Mouse (Mus musculus): ENCODE data around the gene Por. TPM values are rescaled to one million over a fixed set of nuclear protein-coding genes. Genes with fewer than 3 reads are reported as not detected.

The Por gene
- total and polyA plus RNA-seq, 3 experiments, result 40.3 to 64.4 TPM; not detected in 1

DNA sequence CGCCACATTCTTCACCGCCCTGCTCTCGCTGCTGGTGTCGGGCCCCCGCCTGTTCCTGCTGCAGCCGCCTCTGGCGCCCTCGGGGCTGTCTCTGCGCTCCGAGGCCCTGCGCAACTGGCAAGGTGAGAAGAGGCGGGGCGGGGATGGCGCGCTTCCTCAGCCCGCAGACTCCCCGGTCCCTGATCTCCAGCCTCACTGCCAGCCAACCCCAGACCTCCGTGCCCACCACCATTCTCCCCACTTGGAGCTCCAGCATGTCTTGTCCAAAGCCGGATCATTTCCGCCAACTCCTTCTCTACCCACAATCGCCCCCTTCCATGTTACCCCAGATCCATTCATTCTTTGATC, 37.1 kb upstream of the Por start:
- Histone ChIP-seq H3K9ac (ENCODE audit: control insufficient read depth, low read depth, low read length, poor library complexity, severe bottlenecking) (peak overlapping the region; percentile 80), H3K4me3 (ENCODE audit: control insufficient read depth in 1 of 2, insufficient read depth in 1 of 2, low read depth in 2 of 2, low read length in 2 of 2) (peak overlapping the region; percentile 85 to 95), H3K27ac (ENCODE audit: control insufficient read depth, low read depth, low read length) (peak overlapping the region; percentile 49), H3K79me2 (ENCODE audit: control insufficient read depth, insufficient read depth, low read length, poor library complexity) (peaks cover 6% of the 10 kb centered on the region), H3K9me3 (replicated peaks; ENCODE audit: insufficient read depth, low read length) (no peaks in the 10 kb centered on the region), H3K27me3 (ENCODE audit: control insufficient read depth in 1 of 2, insufficient read depth in 2 of 2, low read length in 2 of 2) (no peaks in the 10 kb centered on the region), H3K4me1 (ENCODE audit: control insufficient read depth in 1 of 2, insufficient read depth in 2 of 2, low read length in 2 of 2) (peaks cover 0 to 14% of the 10 kb centered on the region in 2 experiments), H3K36me3 (ENCODE audit: control insufficient read depth in 1 of 2, insufficient read depth in 2 of 2, low read length in 2 of 2) (peaks cover 0 to 10% of the 10 kb centered on the region in 2 experiments; a peak in 2 of 4 replicates)
- no peak for DNase-seq (ENCODE audit: low read depth, low spot score)
- TF ChIP-seq POLR2A (IDR thresholded peaks at IDR 0.05; ENCODE audit: control insufficient read depth in 1 of 2, insufficient read depth in 1 of 2, low read depth in 1 of 2, low read length in 2 of 2, poor library complexity in 1 of 2) (0 out of 4 replicates have a peak, but pooled peaks have one; percentile 16 to 98), NRF1 (IDR thresholded peaks at IDR 0.05; ENCODE audit: insufficient read depth, low read depth, low read length, poor library complexity, severe bottlenecking) (peak; percentile 57), CTCF (IDR thresholded peaks at IDR 0.05 in 2 of 3, conservative IDR thresholded peaks at IDR 0.05 in 1 of 3; ENCODE audit: control insufficient read depth in 1 of 3, insufficient read depth in 1 of 3, low read depth in 2 of 3, low read length in 3 of 3, poor library complexity in 1 of 3, severe bottlenecking in 1 of 3) (0 out of 6 replicates have a peak, but pooled peaks of 1 of the 3 experiments have one; percentile 6), MAX (IDR thresholded peaks at IDR 0.05; ENCODE audit: low read length) (peak; percentile 5), UBTF (IDR thresholded peaks at IDR 0.05; ENCODE audit: borderline replicate concordance, insufficient read depth, low read depth, low read length) (no peak), ELF1 (IDR thresholded peaks at IDR 0.05; ENCODE audit: low read depth, low read length) (no peak), MYB (IDR thresholded peaks at IDR 0.05; ENCODE audit: low read depth, low read length) (no peak), SIN3A (IDR thresholded peaks at IDR 0.05; ENCODE audit: low read length) (peak; percentile 69)

- Histone ChIP-seq H3K79me2 (ENCODE audit: control insufficient read depth, insufficient read depth, low read length, poor library complexity) (no peaks in the 10 kb centered on the region), H3K9me3 (replicated peaks; ENCODE audit: insufficient read depth, low read length) (no peaks in the 10 kb centered on the region), H3K27ac (ENCODE audit: control insufficient read depth, low read depth, low read length) (peak overlapping the region; percentile 68), H3K4me1 (ENCODE audit: control insufficient read depth in 1 of 2, insufficient read depth in 2 of 2, low read length in 2 of 2) (peaks cover 24 to 33% of the 10 kb centered on the region in 2 experiments), H3K9ac (ENCODE audit: control insufficient read depth, low read depth, low read length, poor library complexity, severe bottlenecking) (peak overlapping the region; percentile 9), H3K27me3 (ENCODE audit: control insufficient read depth in 1 of 2, insufficient read depth in 2 of 2, low read length in 2 of 2) (no peaks in the 10 kb centered on the region), H3K4me3 (ENCODE audit: control insufficient read depth in 1 of 2, insufficient read depth in 1 of 2, low read depth in 2 of 2, low read length in 2 of 2) (no peak overlapping the region; a peak in 1 of 4 replicates), H3K36me3 (ENCODE audit: control insufficient read depth in 1 of 2, insufficient read depth in 2 of 2, low read length in 2 of 2) (peaks cover 0 to 34% of the 10 kb centered on the region in 2 experiments; a peak in 2 of 4 replicates)
- peak; percentile 54 for TF ChIP-seq TAL1 (IDR thresholded peaks at IDR 0.05; ENCODE audit: low read length)
- no peak for TF ChIP-seq BHLHE40 (IDR thresholded peaks at IDR 0.05; ENCODE audit: borderline replicate concordance, low read depth, low read length)
- no peak for TF ChIP-seq CHD1 (IDR thresholded peaks at IDR 0.05; ENCODE audit: low read depth, low read length)
- no peak for TF ChIP-seq HCFC1 (IDR thresholded peaks at IDR 0.05; ENCODE audit: low read depth, low read length)
- peak; percentile 9 to 28; a peak in 2 of 4 replicates for TF ChIP-seq EP300 (IDR thresholded peaks at IDR 0.05; ENCODE audit: low read depth in 1 of 2, low read length in 2 of 2)
- TF ChIP-seq KAT2A (conservative IDR thresholded peaks at IDR 0.05; ENCODE audit: low read depth, low read length), result no peak
- TF ChIP-seq CHD2 (IDR thresholded peaks at IDR 0.05; ENCODE audit: low read length), result no peak
- peak; percentile 87 for TF ChIP-seq MAFK (IDR thresholded peaks at IDR 0.05; ENCODE audit: borderline replicate concordance, low read depth, low read length)
- peak; percentile 69 for TF ChIP-seq ETS1 (IDR thresholded peaks at IDR 0.05; ENCODE audit: low read depth, low read length)
- TF ChIP-seq POLR2A (IDR thresholded peaks at IDR 0.05; ENCODE audit: control insufficient read depth in 1 of 2, insufficient read depth in 1 of 2, low read depth in 1 of 2, low read length in 2 of 2, poor library complexity in 1 of 2), result no peak
- no peak for TF ChIP-seq E2F4 (IDR thresholded peaks at IDR 0.05; ENCODE audit: borderline replicate concordance, low read depth, low read length)
- TF ChIP-seq ELF1 (IDR thresholded peaks at IDR 0.05; ENCODE audit: low read depth, low read length), result 0 out of 2 replicates have a peak, but pooled peaks have one; percentile 10
- TF ChIP-seq ZKSCAN1 (IDR thresholded peaks at IDR 0.05; ENCODE audit: low read depth, low read length), result no peak
- TF ChIP-seq GATA1 (IDR thresholded peaks at IDR 0.05; ENCODE audit: low read depth, low read length), result no peak
- TF ChIP-seq TCF12 (IDR thresholded peaks at IDR 0.05; ENCODE audit: low read depth, low read length), result peak; percentile 21; the same call in 1 of the 2 replicates
- TF ChIP-seq MXI1 (IDR thresholded peaks at IDR 0.05; ENCODE audit: low read depth, low read length), result no peak; the same call in 1 of the 2 replicates
- no peak; the same call in 1 of the 2 replicates for TF ChIP-seq SIN3A (IDR thresholded peaks at IDR 0.05; ENCODE audit: low read length)
- peak; percentile 3; the same call in 1 of the 2 replicates for TF ChIP-seq TBP (IDR thresholded peaks at IDR 0.05; ENCODE audit: low read depth, low read length)
- TF ChIP-seq POLR2AphosphoS5 (IDR thresholded peaks at IDR 0.05; ENCODE audit: borderline replicate concordance, low read depth, low read length), result no peak
- no peak for TF ChIP-seq MYC (IDR thresholded peaks at IDR 0.05; ENCODE audit: low read depth, low read length)
- TF ChIP-seq RAD21 (IDR thresholded peaks at IDR 0.05; ENCODE audit: low read depth, low read length), result no peak
- TF ChIP-seq UBTF (IDR thresholded peaks at IDR 0.05; ENCODE audit: borderline replicate concordance, insufficient read depth, low read depth, low read length), result no peak
- TF ChIP-seq MAZ (IDR thresholded peaks at IDR 0.05; ENCODE audit: low read depth, low read length), result no peak
- no peak for TF ChIP-seq ZNF384 (IDR thresholded peaks at IDR 0.05; ENCODE audit: low read depth, low read length)
- TF ChIP-seq GABPA (IDR thresholded peaks at IDR 0.05; ENCODE audit: low read depth, low read length), result no peak
- peak; percentile 76 for DNase-seq (ENCODE audit: low read depth, low spot score)
Measured at GRCm38 (mm10) chr5:135639760-135640458, 29.9 kb upstream of the Por start.
